In the genomic region with DNA sequence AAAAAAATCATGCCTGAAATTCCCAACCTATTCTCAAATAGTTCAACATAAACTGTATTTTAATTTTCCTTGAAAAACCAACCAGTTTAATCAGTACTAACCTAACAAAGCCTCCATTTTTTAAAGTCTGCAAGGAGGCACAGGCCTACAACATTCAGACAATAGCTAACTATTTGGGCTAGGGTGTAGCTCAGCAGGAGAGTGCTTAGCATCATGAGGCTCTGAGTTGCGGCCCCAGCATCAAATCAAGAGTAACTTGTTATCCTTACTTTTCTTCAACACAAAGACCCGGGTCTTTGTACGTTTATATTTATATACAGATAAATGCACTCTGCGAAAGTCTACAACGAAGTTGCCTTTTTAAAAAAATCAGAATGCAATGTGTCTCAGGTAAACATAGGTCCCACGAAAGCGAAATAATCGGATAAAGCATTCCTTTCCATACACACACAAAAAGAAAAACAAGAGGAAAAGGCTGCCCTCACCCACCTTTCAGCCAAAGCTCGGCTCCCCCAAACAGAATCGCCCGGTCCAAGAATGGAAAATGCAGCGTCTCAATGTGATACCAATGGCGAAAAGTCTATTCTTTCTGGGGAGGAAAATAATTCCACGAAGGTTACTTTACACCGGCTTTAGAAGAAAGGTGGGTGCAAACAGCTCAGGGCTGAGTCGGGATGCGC, we compare ENCODE assay signal across 8 mouse cellular contexts. TPM values are rescaled to one million over a fixed set of nuclear protein-coding genes. Genes with fewer than 3 reads are reported as not detected.
DNase-seq lines count a peak whose midpoint lies in the region; ATAC-seq and TF ChIP-seq lines count a peak whose summit lies in the region.

No protein-coding gene starts in this region.

- no peak for DNase-seq in kidney, postnatal 36 days
- DNase-seq in G1E (ENCODE audit: low spot score): peak; percentile 5
- no peak for DNase-seq in forebrain, embryonic 11.5 days (ENCODE audit: low spot score)
- peak; percentile 15 for DNase-seq in liver, adult 2 months (ENCODE audit: extremely low read depth, low read depth, low spot score)
- DNase-seq in ovary, postnatal 36 days (ENCODE audit: low spot score): no peak
- DNase-seq in gastrocnemius, adult 18-20 months (ENCODE audit: low spot score): no peak
- DNase-seq in adrenal gland, adult 8-10 months: no peak

- peak overlapping the region; percentile 80 for H3K4me3 ChIP-seq in kidney, embryonic 15.5 days (replicated peaks)
- H3K4me3 ChIP-seq in G1E (ENCODE audit: low read depth, low read length): peak overlapping the region; percentile 87
- H3K4me3 ChIP-seq in forebrain, embryonic 11.5 days (ENCODE audit: low read depth, low read length): peak overlapping the region; percentile 73
- H3K4me3 ChIP-seq in liver, adult 2 months (ENCODE audit: insufficient read depth, low read depth, low read length): peak overlapping the region; percentile 66

- peaks cover 24% of the 10 kb centered on the region for H3K4me1 ChIP-seq in kidney, embryonic 15.5 days
- H3K4me1 ChIP-seq in G1E (ENCODE audit: insufficient read depth, low read depth, low read length): peaks cover 49% of the 10 kb centered on the region
- H3K4me1 ChIP-seq in forebrain, embryonic 11.5 days (replicated peaks; ENCODE audit: control insufficient read depth, insufficient read depth, low read length): no peaks in the 10 kb centered on the region; the same call in 1 of the 2 replicates
- H3K4me1 ChIP-seq in liver, adult 2 months (ENCODE audit: control insufficient read depth, insufficient read depth, low read length): peaks cover 10% of the 10 kb centered on the region

- H3K4me2 ChIP-seq in kidney, embryonic 15.5 days: peak overlapping the region; percentile 72
- H3K4me2 ChIP-seq in forebrain, embryonic 11.5 days (ENCODE audit: low read depth, low read length, severe bottlenecking): peak overlapping the region; percentile 81

- peaks cover 32% of the 10 kb centered on the region for H3K36me3 ChIP-seq in kidney, embryonic 15.5 days
- H3K36me3 ChIP-seq in G1E (replicated peaks): peaks cover 35% of the 10 kb centered on the region
- H3K36me3 ChIP-seq in forebrain, embryonic 11.5 days (ENCODE audit: control insufficient read depth, insufficient read depth, low read length): no peaks in the 10 kb centered on the region
- H3K36me3 ChIP-seq in liver, adult 2 months (ENCODE audit: control insufficient read depth, insufficient read depth, low read length): peaks cover 4% of the 10 kb centered on the region; the same call in 1 of the 2 replicates

- peak overlapping the region; percentile 99 for H3K27ac ChIP-seq in kidney, embryonic 15.5 days
- H3K27ac ChIP-seq in forebrain, embryonic 11.5 days (ENCODE audit: low read depth, low read length): peak overlapping the region; percentile 92
- H3K27ac ChIP-seq in liver, adult 2 months (replicated peaks; ENCODE audit: insufficient read depth, low read depth, low read length): peak overlapping the region; percentile 88

- H3K9me3 ChIP-seq in kidney, embryonic 15.5 days (replicated peaks): no peaks in the 10 kb centered on the region
- H3K9me3 ChIP-seq in G1E (replicated peaks): no peaks in the 10 kb centered on the region
- no peaks in the 10 kb centered on the region for H3K9me3 ChIP-seq in forebrain, embryonic 11.5 days (ENCODE audit: control insufficient read depth, low read length)

- no peaks in the 10 kb centered on the region for H3K27me3 ChIP-seq in kidney, embryonic 15.5 days
- no peaks in the 10 kb centered on the region for H3K27me3 ChIP-seq in G1E (ENCODE audit: insufficient read depth, low read length)
- no peaks in the 10 kb centered on the region for H3K27me3 ChIP-seq in forebrain, embryonic 11.5 days (ENCODE audit: control insufficient read depth, insufficient read depth, low read length)
- H3K27me3 ChIP-seq in liver, adult 2 months (ENCODE audit: control insufficient read depth, insufficient read depth, low read length): no peaks in the 10 kb centered on the region

- no peak; the same call in none of the 2 replicates for ATAC-seq in kidney, embryonic 15.5 days (replicated peaks; ENCODE audit: low FRiP score)
- ATAC-seq in G1E (ENCODE audit: extremely low read depth, insufficient number of reproducible peaks, low FRiP score, poor library complexity, severe bottlenecking): no peak
- peak; percentile 32; the same call in 1 of the 2 replicates for ATAC-seq in forebrain, embryonic 11.5 days (replicated peaks; ENCODE audit: low FRiP score)

- peaks cover 16% of the 10 kb centered on the region; the same call in 1 of the 2 replicates for H3K79me2 ChIP-seq in liver, adult 2 months (ENCODE audit: control insufficient read depth, insufficient read depth, low read length)

- WGBS in kidney, embryonic 15.5 days: under 1% methylated on average over 17 of the region's 17 CpGs
- under 1% methylated on average over 17 of the region's 17 CpGs for WGBS in forebrain, embryonic 11.5 days
- WGBS in liver, adult 2 months: 1% methylated on average over 17 of the region's 17 CpGs

- no peak for TF ChIP-seq CTCF in G1E (IDR thresholded peaks at IDR 0.05; ENCODE audit: low read depth, low read length)
- no peak for TF ChIP-seq CTCF in liver, adult 2 months (IDR thresholded peaks at IDR 0.05; ENCODE audit: low read depth, low read length)

- peak overlapping the region; percentile 92 for H3K9ac ChIP-seq in kidney, embryonic 15.5 days
- H3K9ac ChIP-seq in forebrain, embryonic 11.5 days (ENCODE audit: low read length): peak overlapping the region; percentile 95
- peak overlapping the region; percentile 90 for H3K9ac ChIP-seq in liver, adult 2 months (ENCODE audit: low read depth, low read length)

- TF ChIP-seq POLR2A in liver, adult 2 months (IDR thresholded peaks at IDR 0.05; ENCODE audit: extremely low read depth, insufficient read depth, low read length): no peak

RNA-seq across cellular contexts. Expression of a gene that starts 0.5 kb away (rescaled TPM):
- polyA plus RNA-seq in kidney, embryonic 15.5 days (2015; fragmentation: Nextera tagmentation; extraction: Ambion mirVana): 102 and 107 TPM in 2 replicates
- 109 and 129 TPM in 2 replicates for total RNA-seq in G1E (2014; fragmentation: Nextera tagmentation)
- 58.4 and 64.2 TPM in 2 replicates for total RNA-seq in G1E (2017)
- 1.4 and 2.0 TPM in 2 replicates for polyA plus RNA-seq in G1E (2012)
- 142 and 161 TPM in 2 replicates for polyA plus RNA-seq in forebrain, embryonic 11.5 days (2014; fragmentation: Nextera tagmentation; extraction: Ambion mirVana)
- total RNA-seq in liver, adult 2 months (2014; rRNA removed): 24.3 and 28.6 TPM in 2 replicates
- polyA plus RNA-seq in liver, adult 2 months (2012; rRNA removed): 2.7 and 3.0 TPM in 2 replicates
- 10 to 100 TPM; 15.6 to 15.8 TPM for total RNA-seq in gastrocnemius, adult 18-20 months (2021)
- total RNA-seq in adrenal gland, adult 8-10 months (2022): 10 to 100 TPM; 35.1 to 60.2 (median 47.2) TPM

RNA-seq across cellular contexts. Expression of a gene that starts 28.1 kb away (rescaled TPM):
- polyA plus RNA-seq in kidney, embryonic 15.5 days (2015; fragmentation: Nextera tagmentation; extraction: Ambion mirVana): 20.0 and 20.3 TPM in 2 replicates
- total RNA-seq in G1E (2014; fragmentation: Nextera tagmentation): 43.1 and 46.0 TPM in 2 replicates
- total RNA-seq in G1E (2017): 17.2 and 22.2 TPM in 2 replicates
- polyA plus RNA-seq in G1E (2012): 2.4 and 4.1 TPM in 2 replicates
- 29.1 and 35.4 TPM in 2 replicates for polyA plus RNA-seq in forebrain, embryonic 11.5 days (2014; fragmentation: Nextera tagmentation; extraction: Ambion mirVana)
- 8.9 and 10.3 TPM in 2 replicates for total RNA-seq in liver, adult 2 months (2014; rRNA removed)
- 2.4 and 2.8 TPM in 2 replicates for polyA plus RNA-seq in liver, adult 2 months (2012; rRNA removed)
- total RNA-seq in gastrocnemius, adult 18-20 months (2021): 1 to 10 TPM; 7.2 to 7.5 TPM
- total RNA-seq in adrenal gland, adult 8-10 months (2022): 10 to 100 TPM; 29.4 to 33.4 (median 32.1) TPM

Comparison
In these comparisons a context has a peak if more than half of its experiments do, and no peak if none do; other contexts are left out.
1. DNase-seq: peak in G1E (single experiment) and liver, adult 2 months (single experiment); none in kidney, postnatal 36 days (0 of 2), forebrain, embryonic 11.5 days (single experiment), ovary, postnatal 36 days (single experiment), gastrocnemius, adult 18-20 months (single experiment) and adrenal gland, adult 8-10 months (single experiment).
2. Peak in every context shown above with its lines, with median percentiles within 50 percentile points of each other: H3K27ac ChIP-seq, H3K4me3 ChIP-seq and H3K9ac ChIP-seq.